Mouse (Mus musculus) limb, embryonic 11.5 days (tissue): Measurements from ENCODE around the gene Chd1. TPM values are rescaled to one million over a fixed set of nuclear protein-coding genes. Genes with fewer than 3 reads are reported as not detected.

Source experiments
- ATAC-seq: fragments of 200-750 bp; cut with Nextera tagmentation; 2 replicates; pipeline ENCODE4 v1.8.0; 2017; ENCODE audit warnings: low read depth; ENCODE audit not compliant: insufficient number of reproducible peaks, low FRiP score, low TSS enrichment
- DNase-seq: peaks from one replicate; pipeline ENCODE4 v3.0.0-alpha.2; 2015; ENCODE audit warnings: low spot score
- H3K27ac ChIP-seq: fragments of 300-500 bp; sonication (generic); replicated peaks from 2 replicates; pipeline ENCODE4 v1.5.1; 2014; ENCODE audit warnings: low read depth, mild to moderate bottlenecking, low read length
- H3K27me3 ChIP-seq: fragments of 300-500 bp; sonication (generic); 2 replicates; pipeline ENCODE4 v1.6.1; 2014; ENCODE audit warnings: mild to moderate bottlenecking, low read length, mixed read lengths; ENCODE audit not compliant: control insufficient read depth, insufficient read depth
- H3K36me3 ChIP-seq: fragments of 300-500 bp; sonication (generic); 2 replicates; pipeline ENCODE4 v1.6.1; 2014; ENCODE audit warnings: mild to moderate bottlenecking, low read length, moderate library complexity, mixed read lengths; ENCODE audit not compliant: control insufficient read depth, insufficient read depth
- H3K4me1 ChIP-seq: fragments of 300-500 bp; sonication (generic); 2 replicates; pipeline ENCODE4 v1.6.1; 2014; ENCODE audit warnings: low read length, mixed read lengths; ENCODE audit not compliant: control insufficient read depth, insufficient read depth
- H3K4me2 ChIP-seq: fragments of 300-500 bp; sonication (generic); 2 replicates; pipeline ENCODE4 v1.6.1; 2014; ENCODE audit warnings: low read depth, mild to moderate bottlenecking, moderate library complexity; ENCODE audit not compliant: severe bottlenecking
- H3K4me3 ChIP-seq: fragments of 300-500 bp; sonication (generic); 2 replicates; pipeline ENCODE4 v1.5.1; 2014; ENCODE audit warnings: low read depth, low read length
- H3K9ac ChIP-seq: fragments of 300-500 bp; sonication (generic); 2 replicates; pipeline ENCODE4 v1.6.1; 2014; ENCODE audit warnings: mild to moderate bottlenecking, low read length
- H3K9me3 ChIP-seq: fragments of 300-500 bp; sonication (generic); 2 replicates; pipeline ENCODE4 v1.6.1; 2016; ENCODE audit warnings: low read length; ENCODE audit not compliant: control insufficient read depth
- WGBS: fragments of 180-500 bp; shearing (Covaris S2); extraction: QIAGEN DNeasy Blood & Tissue Kit; methylation state at CpG from one replicate; pipeline ENCODE4 v1.1.7; 2014; 5-methylcytosine and 5-hydroxymethylcytosine counted together
- polyA plus RNA-seq: library from polyadenylated mRNA; unstranded; fragments of >200 nt; fragmentation: Nextera tagmentation; extraction: Ambion mirVana; gene quantifications from 2 replicates; pipeline ENCODE4 v1.2.1, GENCODE M21; 2014

The Chd1 gene
- polyA plus RNA-seq, 1 experiment from 2014 or later, result 49.0 TPM

DNA sequence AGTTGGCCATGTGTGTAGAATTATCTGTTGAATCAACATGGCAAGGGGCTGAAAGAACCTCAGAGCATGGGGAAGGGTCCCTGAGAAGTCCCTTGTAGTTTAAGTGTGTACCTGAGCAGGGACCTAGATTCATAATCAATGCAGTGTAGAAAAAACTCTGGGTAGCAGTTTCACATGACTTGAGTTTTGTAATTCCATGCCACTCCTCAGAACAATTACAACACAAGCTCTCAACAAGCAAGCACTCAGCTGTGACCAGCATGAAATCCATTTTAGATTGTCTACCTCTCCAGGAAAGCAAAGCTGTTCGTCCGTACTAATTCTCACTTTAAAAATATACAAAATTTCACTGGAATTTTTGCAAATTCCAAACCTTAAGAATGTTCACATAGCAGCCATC is 105.2 kb downstream of the Chd1 start:
- Histone ChIP-seq H3K4me2 (no peak overlapping the region), H3K9me3 (no peaks in the 10 kb centered on the region), H3K27ac (peak overlapping the region; percentile 63), H3K36me3 (peaks cover 3% of the 10 kb centered on the region; the same call in 1 of the 2 replicates), H3K4me1 (peaks cover 38% of the 10 kb centered on the region), H3K9ac (no peak overlapping the region), H3K4me3 (no peak overlapping the region), H3K27me3 (no peaks in the 10 kb centered on the region)
- ATAC-seq (no peak), DNase-seq (no peak)
- WGBS, result 86% methylated on average over 2 of the region's 2 CpGs

DNA sequence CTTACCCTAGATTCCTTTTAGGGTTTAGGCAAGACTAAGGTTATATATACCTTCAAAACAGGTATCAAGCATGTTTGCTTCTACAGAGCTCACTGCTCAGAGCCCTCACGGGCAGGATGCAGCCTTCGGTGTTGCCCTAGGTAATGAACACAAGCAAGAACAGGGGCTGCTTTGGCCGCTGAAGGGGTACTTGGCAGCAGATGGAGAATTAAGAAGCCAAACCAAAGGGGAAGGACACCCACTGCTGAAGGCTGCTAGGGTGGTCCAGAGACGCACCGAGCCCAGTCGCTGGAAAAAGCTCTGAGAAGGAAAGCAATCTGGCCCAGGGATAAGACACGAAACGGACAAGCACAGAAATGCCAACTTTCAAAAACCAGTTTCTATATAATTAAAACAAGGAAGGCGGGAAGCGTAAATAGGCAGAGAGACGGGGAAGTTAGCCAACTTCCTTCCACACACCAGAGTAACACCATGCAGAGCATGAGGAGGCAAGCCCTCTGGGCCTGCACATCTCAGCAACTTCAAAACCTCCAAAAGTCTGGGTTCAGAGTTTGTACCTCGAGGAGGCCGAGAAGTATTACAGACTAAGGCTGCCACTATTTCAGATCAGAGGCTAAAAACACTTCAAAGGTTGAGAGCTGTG is 107.5 kb downstream of the Chd1 start:
- ATAC-seq (no peak), DNase-seq (no peak)
- WGBS, result 70% methylated on average over 13 of the region's 13 CpGs
- H3K9ac ChIP-seq, result no peak overlapping the region
- no peaks in the 10 kb centered on the region for H3K27me3 ChIP-seq
- H3K36me3 ChIP-seq, result 0 out of 2 replicates have a peak, but pooled peaks cover under 1% of the 10 kb centered on the region
- H3K4me3 ChIP-seq, result no peak overlapping the region
- no peaks in the 10 kb centered on the region for H3K9me3 ChIP-seq
- peaks cover 38% of the 10 kb centered on the region for H3K4me1 ChIP-seq
- H3K27ac ChIP-seq, result no peak overlapping the region
- no peak overlapping the region for H3K4me2 ChIP-seq

DNA sequence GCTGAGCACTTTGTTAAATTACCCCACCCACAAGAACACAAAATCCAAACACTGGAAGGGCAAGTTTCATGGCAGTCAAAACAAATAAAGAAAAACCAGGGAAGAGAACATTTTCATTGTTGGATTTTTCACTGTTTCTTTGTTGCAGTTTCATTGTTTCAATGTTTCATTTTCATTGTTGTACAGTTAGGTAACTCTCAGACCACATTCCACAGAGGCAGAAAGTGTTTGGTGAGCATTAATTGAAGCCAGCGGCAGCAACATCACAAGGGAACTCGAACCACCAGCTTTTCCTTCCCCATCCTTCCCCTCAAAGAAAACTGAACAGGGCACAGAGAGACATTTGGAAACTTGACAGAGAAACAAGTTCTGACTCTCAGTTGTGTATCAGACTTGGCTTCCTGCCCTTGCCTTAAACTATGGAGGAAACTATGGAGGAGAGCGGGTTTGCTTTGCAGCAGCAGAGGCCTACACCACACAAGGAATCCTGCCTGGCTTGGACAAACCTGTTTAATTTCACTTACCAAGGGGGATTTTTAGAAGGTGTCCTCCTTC is 109.0 kb downstream of the Chd1 start:
- Histone ChIP-seq H3K4me2 (no peak overlapping the region), H3K27me3 (no peaks in the 10 kb centered on the region), H3K9ac (no peak overlapping the region), H3K27ac (no peak overlapping the region), H3K4me3 (no peak overlapping the region), H3K4me1 (peaks cover 33% of the 10 kb centered on the region), H3K9me3 (no peaks in the 10 kb centered on the region), H3K36me3 (no peaks in the 10 kb centered on the region)
- no peak for ATAC-seq
- WGBS, result 66% methylated on average over 3 of the region's 3 CpGs
- no peak for DNase-seq

DNA sequence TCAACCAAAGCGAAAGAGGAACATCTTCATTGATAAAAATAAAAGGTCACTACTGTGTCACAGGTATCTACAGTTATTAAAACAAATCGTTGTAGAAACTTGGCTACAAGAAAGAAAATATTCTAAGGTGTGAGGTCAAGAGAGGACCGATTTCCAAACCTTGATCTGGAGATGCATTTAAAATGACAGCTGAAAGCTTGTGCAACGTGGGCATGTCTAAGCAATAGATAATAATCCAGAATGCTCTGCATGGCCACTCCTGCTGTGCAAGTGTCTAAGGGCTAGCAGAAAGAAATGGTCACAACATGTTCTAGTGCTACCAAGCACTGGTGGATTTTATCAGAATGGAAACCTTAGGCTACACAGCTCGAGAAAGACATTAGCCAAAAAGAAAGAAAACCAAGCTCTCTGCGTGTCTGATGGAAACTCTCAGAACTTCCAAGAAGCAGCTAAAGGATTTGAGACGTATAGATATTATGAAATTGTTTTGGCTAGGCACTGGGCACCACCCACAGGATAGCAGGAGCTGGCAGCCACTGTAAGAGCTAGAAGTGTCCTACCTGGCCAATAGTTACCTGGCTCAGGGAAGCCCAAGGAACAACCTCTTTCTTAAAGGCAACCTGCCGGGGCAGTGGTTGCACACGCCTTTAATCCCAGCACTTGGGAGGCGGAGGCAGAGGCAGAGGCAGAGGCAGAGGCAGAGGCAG is 110.7 kb downstream of the Chd1 start:
- H3K27ac ChIP-seq, result no peak overlapping the region
- H3K27me3 ChIP-seq, result no peaks in the 10 kb centered on the region
- ATAC-seq (no peak), DNase-seq (no peak)
- no peak overlapping the region for H3K4me2 ChIP-seq
- peaks cover 29% of the 10 kb centered on the region for H3K4me1 ChIP-seq
- no peak overlapping the region for H3K4me3 ChIP-seq
- H3K9ac ChIP-seq, result no peak overlapping the region
- WGBS, result 91% methylated on average over 10 of the region's 10 CpGs
- H3K9me3 ChIP-seq, result no peaks in the 10 kb centered on the region
- H3K36me3 ChIP-seq, result no peaks in the 10 kb centered on the region

DNA sequence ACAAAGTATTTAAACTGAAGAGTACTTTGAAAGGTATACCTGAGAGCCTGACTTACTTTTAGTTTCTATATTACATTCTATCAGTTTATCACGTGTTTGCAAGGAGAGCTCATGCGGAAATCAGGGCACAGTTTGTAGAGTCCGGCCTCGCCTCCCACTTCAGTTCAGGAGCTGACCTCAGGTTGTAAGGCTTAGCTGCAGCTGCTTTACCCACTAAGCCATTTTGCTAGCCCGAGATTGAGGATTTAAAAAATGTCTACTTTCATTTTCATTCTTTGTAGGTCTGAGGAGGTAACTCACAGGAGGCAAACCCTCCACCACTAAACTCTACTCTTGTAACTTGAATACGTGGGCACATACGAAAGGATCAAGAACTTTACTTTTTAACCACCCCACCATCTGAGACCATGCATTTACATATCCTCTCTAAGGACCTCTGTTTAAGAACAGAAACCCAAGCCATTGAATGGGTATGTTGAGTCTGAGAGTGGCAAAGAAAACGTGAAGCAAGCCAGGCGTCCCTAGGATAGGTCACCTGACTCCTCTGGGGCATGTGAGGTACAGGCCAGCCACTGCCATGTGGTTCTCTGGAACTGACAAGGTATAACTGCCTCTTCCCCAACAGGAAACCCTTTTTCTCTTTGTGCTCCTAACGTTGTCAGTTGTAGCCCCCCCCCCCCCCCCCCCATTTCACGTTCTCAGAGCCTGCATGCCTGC is 111.8 kb downstream of the Chd1 start:
- H3K4me2 ChIP-seq, result no peak overlapping the region
- H3K4me3 ChIP-seq, result no peak overlapping the region
- 88% methylated on average over 10 of the region's 11 CpGs for WGBS
- peaks cover 31% of the 10 kb centered on the region for H3K4me1 ChIP-seq
- H3K27me3 ChIP-seq, result no peaks in the 10 kb centered on the region
- H3K9ac ChIP-seq, result no peak overlapping the region
- no peak overlapping the region for H3K27ac ChIP-seq
- DNase-seq (no peak), ATAC-seq (no peak)
- no peaks in the 10 kb centered on the region for H3K36me3 ChIP-seq
- H3K9me3 ChIP-seq, result no peaks in the 10 kb centered on the region

DNA sequence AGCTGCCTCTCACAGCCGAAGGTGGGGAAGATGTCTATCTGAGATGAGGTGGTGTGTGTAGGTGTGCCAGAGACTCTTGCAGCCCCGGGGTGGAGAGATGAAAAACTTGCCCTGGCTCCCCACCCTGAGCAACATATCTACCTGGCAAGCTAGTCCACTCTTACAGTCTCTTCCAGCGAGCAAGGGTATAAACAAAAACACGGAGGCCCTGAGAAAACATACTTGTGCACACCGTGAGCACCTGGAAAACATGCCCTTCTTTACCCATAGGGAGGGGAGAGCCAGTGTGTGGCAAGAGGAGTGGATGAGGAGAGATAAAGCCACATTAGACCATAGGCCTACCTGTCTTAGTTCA is 112.3 kb downstream of the Chd1 start:
- Histone ChIP-seq H3K27me3 (no peaks in the 10 kb centered on the region), H3K36me3 (no peaks in the 10 kb centered on the region), H3K4me1 (peaks cover 29% of the 10 kb centered on the region), H3K4me2 (no peak overlapping the region), H3K27ac (no peak overlapping the region), H3K9ac (no peak overlapping the region), H3K9me3 (no peaks in the 10 kb centered on the region), H3K4me3 (no peak overlapping the region)
- no peak for DNase-seq
- ATAC-seq, result no peak
- 92% methylated on average over 5 of the region's 5 CpGs for WGBS

DNA sequence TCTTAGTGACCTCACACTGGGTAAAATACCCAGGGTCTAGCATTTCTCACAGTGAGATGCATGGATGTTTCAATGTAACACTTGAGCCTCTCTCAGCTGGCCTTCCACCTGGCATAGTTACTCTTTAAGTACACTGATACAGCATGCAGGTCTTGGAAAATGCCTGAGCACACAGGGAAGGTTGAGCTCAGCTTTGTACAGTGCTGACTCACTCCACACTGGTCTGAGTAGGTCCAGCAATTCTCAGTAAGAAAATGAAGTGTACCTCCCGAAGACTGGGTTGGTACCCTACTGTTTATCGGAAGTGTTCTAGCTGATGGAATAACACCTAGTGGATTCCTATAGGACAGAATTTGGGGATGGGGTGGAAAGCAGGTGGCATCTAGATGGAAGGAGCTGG is 112.9 kb downstream of the Chd1 start:
- no peaks in the 10 kb centered on the region for H3K9me3 ChIP-seq
- no peak for ATAC-seq
- no peak overlapping the region for H3K4me3 ChIP-seq
- H3K36me3 ChIP-seq, result no peaks in the 10 kb centered on the region
- no peak overlapping the region for H3K9ac ChIP-seq
- no peak for DNase-seq
- H3K27ac ChIP-seq, result no peak overlapping the region
- H3K4me1 ChIP-seq, result peaks cover 27% of the 10 kb centered on the region
- no peak overlapping the region for H3K4me2 ChIP-seq
- WGBS, result 96% methylated on average over 2 of the region's 2 CpGs
- H3K27me3 ChIP-seq, result no peaks in the 10 kb centered on the region

DNA sequence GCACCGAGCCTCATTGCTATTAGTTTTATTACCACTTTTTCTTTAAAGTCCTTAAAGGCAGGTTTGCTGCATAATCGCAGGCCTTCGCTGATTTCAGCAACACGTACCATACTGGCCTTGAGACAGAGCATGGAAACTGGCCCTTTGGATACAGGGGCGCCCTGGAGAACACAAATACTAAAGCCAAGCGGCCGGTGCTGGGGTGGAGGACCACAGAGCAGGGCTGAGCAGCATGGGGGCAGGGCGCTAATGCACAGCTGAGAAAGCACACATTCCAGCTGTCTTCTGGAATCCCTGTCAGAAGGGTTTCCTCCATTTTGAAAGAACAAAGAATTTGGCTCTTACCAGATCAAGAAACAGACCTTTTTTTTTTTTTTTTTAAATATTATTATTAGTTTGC is 113.6 kb downstream of the Chd1 start:
- Histone ChIP-seq H3K9ac (no peak overlapping the region), H3K27me3 (no peaks in the 10 kb centered on the region), H3K36me3 (no peaks in the 10 kb centered on the region), H3K4me2 (no peak overlapping the region), H3K27ac (no peak overlapping the region), H3K4me1 (peaks cover 22% of the 10 kb centered on the region; the same call in 1 of the 2 replicates), H3K9me3 (no peaks in the 10 kb centered on the region), H3K4me3 (no peak overlapping the region)
- whole genome bisulfite sequencing, result 84% methylated on average over 8 of the region's 8 CpGs
- no peak for ATAC-seq
- no peak for DNase-seq
